ENCODE assay signal across 14 mouse cellular contexts in the genomic region with DNA sequence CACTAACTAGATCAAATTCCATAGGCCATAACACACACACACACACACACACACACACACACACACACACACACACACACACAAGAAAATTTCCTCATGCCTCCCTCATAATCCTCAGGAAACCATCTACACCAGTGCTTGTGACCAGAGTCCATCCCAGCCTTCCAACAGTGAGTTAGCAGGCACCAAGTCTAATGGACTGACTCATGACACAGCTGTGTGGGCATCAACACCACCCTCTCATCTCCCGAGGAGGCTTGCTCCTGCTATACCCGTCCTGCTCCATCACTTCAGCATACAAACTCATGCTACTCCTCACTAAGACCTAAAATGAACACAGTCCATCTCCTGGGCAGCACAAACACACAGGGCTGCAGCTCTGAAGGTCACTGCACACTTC.
"Had no signal": no experiment of that assay in that cellular context is flagged by ENCODE, and none has a peak within 500 bp of the region (broad histone marks: within the 10 kb centered on the region; RNA-seq: fewer than 3 reads in every experiment).

No protein-coding gene starts in this region.

- H3K9me3 ChIP-seq: limb, embryonic 15.5 days; liver, embryonic 13.5 days; lung, embryonic 15.5 days; midbrain, embryonic 15.5 days; neural tube, embryonic 12.5 days had no signal

- H3K36me3 ChIP-seq: midbrain, embryonic 15.5 days had no signal

- H3K4me3 ChIP-seq: layer of hippocampus, adult 2 months; limb, embryonic 15.5 days; liver, embryonic 13.5 days; lung, embryonic 15.5 days; midbrain, embryonic 15.5 days; neural tube, embryonic 12.5 days had no signal

- H3K27ac ChIP-seq: layer of hippocampus, adult 2 months; limb, embryonic 15.5 days; liver, embryonic 13.5 days; lung, embryonic 15.5 days; midbrain, embryonic 15.5 days; neural tube, embryonic 12.5 days had no signal

- ATAC-seq: liver, postnatal 0 days; midbrain, embryonic 15.5 days had no signal

- H3K4me2 ChIP-seq: limb, embryonic 15.5 days; liver, embryonic 13.5 days; lung, embryonic 15.5 days; midbrain, embryonic 11.5 days; midbrain, embryonic 15.5 days; neural tube, embryonic 12.5 days had no signal

- H3K27me3 ChIP-seq: limb, embryonic 15.5 days; liver, embryonic 13.5 days; lung, embryonic 15.5 days; midbrain, embryonic 15.5 days; neural tube, embryonic 12.5 days had no signal

- H3K9ac ChIP-seq: limb, embryonic 15.5 days; liver, embryonic 13.5 days; liver, postnatal 0 days; lung, embryonic 15.5 days; midbrain, embryonic 15.5 days; neural tube, embryonic 12.5 days had no signal

- DNase-seq: kidney, adult 18-20 months; kidney, postnatal 10 days; kidney, postnatal 4 days; left cerebral cortex, postnatal 4 days; liver, embryonic 13.5 days; liver, postnatal 0 days; lung, postnatal 14 days; thymus, postnatal 36 days had no signal
